Mouse (Mus musculus): ENCODE data around the gene Ptprr. TPM values are rescaled to one million over a fixed set of nuclear protein-coding genes. Genes with fewer than 3 reads are reported as not detected.
A peak's percentile ranks its signal among the peaks of the same experiment; 100 is the strongest.

Gene Ptprr
- total RNA-seq (2021): 4.5 and 6.2 TPM in 2 replicates
- long read RNA-seq, experiment 1, transcript Ptprr-201 (14 exons, 3,619 nt): major isoform, 11 of 12 reads
- long read RNA-seq, experiment 1, partial matches to known transcripts: 0 of 12 reads
- long read RNA-seq, experiment 1, other reads (novel, unspliced or antisense): 1 of 12 reads
- long read RNA-seq, experiment 2, partial matches to known transcripts: 1 of 5 reads
- long read RNA-seq, experiment 2, other reads (novel, unspliced or antisense): 2 of 5 reads

DNA sequence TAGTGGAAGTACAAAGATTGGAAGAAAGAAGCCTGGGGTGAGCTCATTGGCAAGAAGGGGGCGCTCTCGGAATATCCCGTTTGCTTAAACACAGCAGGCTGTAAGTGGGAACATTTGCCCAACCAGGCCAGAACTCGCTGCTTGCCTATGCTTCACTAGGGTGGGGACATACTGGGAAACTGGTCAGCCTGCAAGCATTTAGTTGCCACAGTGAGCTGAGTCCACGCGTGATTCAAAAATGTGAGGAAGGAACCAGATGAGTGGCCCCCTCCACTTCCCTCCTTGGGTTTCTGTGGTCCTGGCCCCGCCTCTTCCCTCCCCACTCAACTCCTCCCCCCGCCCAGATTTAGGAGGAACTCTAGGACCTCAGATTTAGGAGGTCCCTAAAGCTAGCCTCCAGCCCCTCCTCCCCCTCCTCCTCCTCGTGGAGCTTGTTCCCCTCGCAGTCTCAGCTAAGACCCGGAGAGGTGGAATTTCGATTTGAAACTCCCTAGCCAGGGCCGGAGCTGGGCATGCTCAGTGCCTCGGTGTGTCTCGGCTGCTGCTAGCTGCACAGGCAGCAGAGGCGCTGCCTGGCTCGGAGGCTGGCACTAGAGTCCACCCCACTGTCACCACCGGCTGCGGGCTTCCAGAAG lies at the start of gene Ptprr:
Ptprr (plus strand) TSS at position 369 of the 635 bp plus-strand sequence.
- DNase-seq: peak; percentile 71

- DNase-seq: no peak
Observed at GRCm38 (mm10) chr10:115976345-115976744, 41.7 kb upstream of the Ptprr start.

GRCm38 (mm10) chr10:115978992-115979391 lies 39.0 kb upstream of the Ptprr start:
- peak; percentile 16 for DNase-seq

DNA sequence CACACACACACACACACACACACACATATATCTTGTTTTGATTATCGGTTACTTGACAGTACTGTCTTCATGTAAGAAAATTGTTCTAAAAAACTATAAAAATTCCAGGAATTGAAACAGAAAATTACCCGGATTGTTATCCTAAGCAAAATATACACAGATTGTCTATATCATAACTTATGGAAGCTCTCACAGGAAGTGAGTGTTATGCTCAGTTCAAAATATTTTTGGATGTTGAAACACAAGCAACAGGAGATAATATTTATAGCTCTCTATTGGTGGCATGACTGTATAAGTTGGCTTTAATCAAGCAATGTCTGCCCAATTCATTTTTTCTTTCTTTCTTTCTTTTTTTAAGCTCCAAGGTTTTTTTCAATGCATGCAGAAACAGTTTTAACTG lies 38.0 kb upstream of the Ptprr start:
- no peak for DNase-seq

- no peak for DNase-seq
Observed at GRCm38 (mm10) chr10:115984308-115984707, 33.7 kb upstream of the Ptprr start.

GRCm38 (mm10) chr10:116001838-116002237 lies 16.2 kb upstream of the Ptprr start:
- no peak for DNase-seq

DNA sequence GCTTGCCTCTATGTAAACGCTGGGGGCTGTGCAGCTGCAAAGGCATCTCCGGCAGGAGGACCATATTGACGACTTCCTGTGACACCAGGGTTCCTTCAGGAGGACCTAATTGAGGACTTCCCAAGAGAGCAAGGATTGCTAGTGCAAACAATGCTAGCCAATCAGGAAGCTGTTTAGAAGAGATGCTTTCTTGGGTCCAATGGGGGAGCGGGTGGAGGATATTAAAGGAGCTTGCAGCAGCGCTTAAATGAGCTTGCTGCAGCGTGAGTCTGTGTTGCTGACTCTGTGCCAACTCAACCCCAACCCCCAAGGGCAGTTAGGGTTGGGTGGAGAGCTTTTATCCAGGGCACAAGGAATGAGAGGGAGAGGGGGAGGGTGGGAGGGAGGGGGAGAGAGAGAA lies 11.3 kb upstream of the Ptprr start:
- DNase-seq: no peak

- no peak for DNase-seq
Observed at GRCm38 (mm10) chr10:116018480-116018891, 473 bp downstream of the Ptprr start.

DNA sequence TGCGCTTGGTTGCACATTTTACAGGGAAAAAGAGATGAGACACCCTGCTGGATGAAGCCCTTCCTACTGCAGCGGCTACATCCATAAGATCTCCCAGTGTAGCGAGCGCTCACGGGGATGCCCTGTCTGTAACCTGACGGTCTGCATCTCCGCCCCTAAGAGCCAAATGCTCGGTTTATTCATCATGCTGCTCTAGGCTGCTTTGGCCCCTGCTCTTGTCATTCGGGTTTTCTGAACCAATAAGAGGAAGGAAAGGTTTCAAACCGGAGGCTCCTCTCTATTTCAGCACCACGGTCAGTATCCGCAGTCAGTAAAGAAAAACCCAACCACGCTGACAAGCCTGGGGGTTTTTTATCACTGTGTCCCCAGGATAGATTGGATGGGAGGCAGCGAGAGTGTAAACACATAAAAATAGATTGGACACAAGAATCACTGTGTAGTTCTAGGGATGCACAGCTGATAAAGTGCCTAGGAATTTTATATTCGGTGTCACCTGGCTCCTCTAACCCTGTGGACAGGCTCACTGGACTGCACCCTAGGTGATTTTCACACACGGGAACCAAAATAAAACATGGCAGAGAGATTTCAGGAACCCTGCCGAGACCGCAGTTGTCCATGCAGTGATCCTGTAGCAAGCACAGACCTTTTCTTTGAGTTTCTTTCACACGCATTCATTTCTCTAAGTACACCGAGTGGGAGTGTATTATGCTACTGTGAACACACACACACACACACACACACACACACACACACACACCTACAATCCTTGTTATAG lies 1.3 kb downstream of the Ptprr start:
- peak; percentile 47 for DNase-seq

- DNase-seq: no peak
Observed at GRCm38 (mm10) chr10:116021081-116021480, 3.1 kb downstream of the Ptprr start.

GRCm38 (mm10) chr10:116038150-116038549 lies 20.1 kb downstream of the Ptprr start:
- DNase-seq: no peak

DNA sequence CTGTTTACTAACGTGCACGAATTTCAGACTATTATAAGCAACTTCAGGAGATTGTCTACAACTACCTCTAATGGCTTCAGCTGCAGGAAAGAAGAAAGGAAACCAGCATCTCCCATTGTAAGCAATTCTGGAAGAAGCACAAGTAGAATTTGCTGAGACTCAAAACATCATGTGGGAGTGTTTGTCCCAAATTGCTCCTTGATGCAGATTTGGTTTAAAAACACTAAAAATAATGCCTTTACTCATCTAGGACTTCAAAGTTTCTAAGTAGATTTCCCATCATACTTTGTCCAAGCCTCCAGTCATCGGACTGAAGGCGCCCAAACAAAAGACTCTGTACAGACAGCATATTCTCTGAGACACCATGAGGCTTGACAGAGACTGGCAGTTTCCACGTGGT lies 57.9 kb downstream of the Ptprr start:
- no peak for DNase-seq

DNA sequence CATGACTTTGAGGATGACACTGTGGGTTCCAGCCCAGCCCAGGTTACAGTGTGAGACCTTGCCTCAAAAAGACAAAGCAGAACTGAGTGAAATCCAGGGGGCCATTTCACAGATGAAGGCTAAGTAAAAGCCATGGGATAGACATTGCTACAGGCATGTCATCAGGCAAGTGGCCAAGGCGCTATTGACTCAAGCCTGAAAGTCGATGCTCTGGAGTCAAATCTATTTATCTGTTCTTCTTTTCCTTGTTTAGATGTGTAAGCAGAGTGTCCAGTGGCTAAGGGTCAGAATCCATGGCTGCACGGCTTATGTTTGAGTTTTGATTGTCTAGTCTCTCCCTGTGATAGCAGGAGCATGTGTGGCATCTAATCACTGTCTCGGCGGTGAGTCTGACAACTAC lies 60.6 kb downstream of the Ptprr start:
- no peak for DNase-seq

DNA sequence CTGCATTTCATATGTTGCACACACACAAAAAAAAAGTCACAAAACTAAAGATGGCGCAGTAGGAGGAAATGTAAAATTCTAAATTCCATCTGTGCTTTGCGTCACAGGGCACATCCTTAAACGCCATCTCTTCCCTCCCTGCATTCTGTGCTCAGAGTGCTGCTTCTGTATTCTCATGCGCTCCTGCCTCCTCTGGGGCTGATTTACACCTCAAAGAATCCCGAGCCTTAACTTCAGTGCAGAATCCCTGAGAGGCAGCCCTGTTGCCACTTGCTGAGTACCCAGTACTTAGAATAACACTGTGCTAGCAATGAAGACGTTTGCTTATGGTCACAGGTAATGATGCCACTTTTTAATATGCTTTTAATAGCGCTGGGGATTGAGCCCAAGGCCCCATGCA lies 61.4 kb downstream of the Ptprr start:
- DNase-seq: no peak

DNA sequence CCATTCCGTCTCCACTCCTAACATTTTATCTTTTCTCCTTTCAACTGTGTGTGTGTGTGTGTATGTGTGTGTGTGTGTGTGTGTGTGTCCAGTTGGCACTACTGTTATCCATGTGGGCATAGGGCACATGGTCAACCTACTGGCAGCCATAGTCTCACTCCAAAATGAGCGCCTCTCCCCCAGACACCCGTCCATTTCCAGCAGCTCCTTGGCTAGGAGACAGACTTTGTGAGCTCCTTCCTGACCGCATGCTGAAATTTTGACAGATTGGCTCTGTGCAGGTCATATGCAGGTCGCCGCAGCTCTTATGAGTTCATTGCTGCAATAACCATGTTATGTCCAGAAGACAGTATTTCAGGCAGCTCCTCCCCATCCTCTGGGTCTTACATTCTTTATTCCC lies 62.8 kb downstream of the Ptprr start:
- no peak for DNase-seq

- no peak for DNase-seq
Observed at GRCm38 (mm10) chr10:116083965-116084364, 66.0 kb downstream of the Ptprr start.

DNA sequence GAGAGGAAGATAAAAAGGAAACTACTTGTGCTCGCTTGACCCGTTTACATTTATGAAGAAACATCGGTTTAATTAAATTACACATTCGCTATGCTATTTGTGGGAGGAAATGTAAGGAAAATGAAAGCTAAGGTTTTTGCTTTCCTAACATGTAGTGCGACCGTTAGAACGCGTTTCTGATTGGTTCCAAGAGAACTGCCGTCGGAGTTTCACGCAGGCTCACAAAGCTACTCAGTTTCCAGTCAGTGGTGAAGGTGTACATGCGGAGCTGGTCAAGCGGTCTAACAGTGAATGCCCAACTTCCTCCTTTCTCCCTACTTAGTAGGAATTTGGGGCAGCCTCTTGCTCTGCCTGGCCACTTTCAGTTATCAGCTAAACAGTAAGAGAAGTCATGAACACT lies 78.5 kb downstream of the Ptprr start:
- DNase-seq: no peak

DNA sequence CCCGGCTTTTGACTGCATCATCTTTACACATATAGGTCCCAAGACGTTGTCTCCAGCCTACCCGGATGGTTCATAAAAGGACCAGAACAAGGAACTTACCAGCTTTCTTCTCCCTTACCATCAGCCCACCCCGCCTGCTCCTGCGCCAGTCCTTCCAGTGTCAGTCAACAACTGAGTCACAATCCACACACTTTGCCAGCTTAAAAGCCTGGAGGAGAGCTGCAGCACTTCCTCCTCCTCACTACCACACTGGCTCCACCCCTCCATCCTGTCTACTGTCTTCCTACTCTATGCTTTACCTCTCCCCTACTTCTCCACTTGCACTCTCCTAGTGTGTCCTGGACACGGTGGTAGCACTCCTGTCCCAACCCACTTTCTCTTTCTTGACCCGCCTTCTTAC lies 80.5 kb downstream of the Ptprr start:
- no peak for DNase-seq

GRCm38 (mm10) chr10:116108176-116108575 lies 90.2 kb downstream of the Ptprr start:
- DNase-seq: no peak

DNA sequence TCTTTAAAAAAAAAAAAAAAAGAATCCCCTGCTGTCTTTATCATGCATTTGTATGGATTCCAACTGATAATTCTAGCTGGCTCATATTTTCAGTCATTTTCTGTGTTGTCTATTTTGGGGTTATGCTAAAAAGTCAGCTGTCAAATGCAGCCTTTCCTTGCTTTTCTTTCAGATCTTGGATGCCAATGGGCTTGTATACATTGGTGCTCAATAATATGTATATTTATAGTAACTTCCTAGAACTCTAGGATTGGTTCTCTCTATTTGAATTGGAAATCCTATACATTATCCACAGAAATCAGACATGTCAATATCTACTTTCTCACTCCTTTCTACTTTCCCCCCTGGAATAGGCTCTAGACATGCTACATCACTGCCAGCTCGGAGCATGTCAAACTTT lies 90.7 kb downstream of the Ptprr start:
- DNase-seq: no peak

GRCm38 (mm10) chr10:116112868-116113267 lies 94.9 kb downstream of the Ptprr start:
- DNase-seq: no peak

DNA sequence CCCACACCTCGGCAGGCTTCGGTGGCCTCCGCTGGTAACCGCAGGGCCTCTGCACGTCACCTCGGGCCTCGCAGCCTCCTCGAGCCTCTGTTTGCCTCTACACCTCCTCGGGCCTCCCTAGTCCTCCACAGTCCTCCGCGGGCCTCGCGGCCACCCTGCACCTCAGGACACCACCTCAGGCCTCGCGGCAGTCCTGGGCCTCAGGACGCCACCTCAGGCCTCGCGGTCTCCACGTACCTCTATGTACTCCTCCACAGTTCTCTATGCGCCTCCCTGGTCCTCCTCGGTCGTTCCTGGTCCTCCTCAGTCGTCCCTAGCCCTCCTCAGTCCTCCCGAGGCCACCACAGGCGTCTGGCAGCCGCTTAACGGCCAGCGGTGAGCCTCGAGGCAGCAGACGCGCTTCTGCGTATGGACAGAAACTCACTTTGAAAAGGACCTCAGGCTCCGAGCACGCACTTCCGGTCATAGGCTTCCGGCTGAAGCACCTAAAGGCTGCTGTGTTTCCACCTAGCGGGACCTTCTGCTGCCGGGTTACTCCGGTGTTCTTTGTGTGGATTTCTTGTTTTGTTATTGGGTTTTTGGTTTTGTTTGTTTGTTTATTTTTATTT lies 96.0 kb downstream of the Ptprr start, which contains the start of gene 4933416C03Rik:
4933416C03Rik (minus strand) TSS at position 51 of the 608 bp plus-strand sequence.
- no peak for DNase-seq

Measured in adrenal gland, postnatal 14 days (tissue).